Mouse (Mus musculus) forebrain, embryonic 11.5 days (tissue): ENCODE results near the gene Gm11237. TPM values are rescaled to one million over a fixed set of nuclear protein-coding genes. Genes with fewer than 3 reads are reported as not detected.
"Not testable (repeated sequence)": the region's sequence is repeated elsewhere in the genome, so short reads cannot be mapped to it uniquely, and the experiment has no call there.

Experiments
- ATAC-seq: fragments of 200-750 bp; cut with Nextera tagmentation; replicated peaks from 2 replicates; pipeline ENCODE4 v1.8.0; 2017; ENCODE audit warnings: moderate TSS enrichment; ENCODE audit not compliant: low FRiP score
- DNase-seq: peaks from one replicate; pipeline ENCODE4 v3.0.0-alpha.2; 2017; ENCODE audit warnings: low spot score
- H3K27ac ChIP-seq: fragments of 300-500 bp; sonication (generic); 2 replicates; pipeline ENCODE4 v1.5.1; 2014; ENCODE audit warnings: low read depth, low read length
- H3K27me3 ChIP-seq: fragments of 300-500 bp; sonication (generic); 2 replicates; pipeline ENCODE4 v1.6.1; 2014; ENCODE audit warnings: mild to moderate bottlenecking, low read length, mixed read lengths; ENCODE audit not compliant: control insufficient read depth, insufficient read depth
- H3K36me3 ChIP-seq: fragments of 300-500 bp; sonication (generic); 2 replicates; pipeline ENCODE4 v1.6.1; 2014; ENCODE audit warnings: mild to moderate bottlenecking, low read length, moderate library complexity, mixed read lengths; ENCODE audit not compliant: control insufficient read depth, insufficient read depth
- H3K4me1 ChIP-seq: fragments of 300-500 bp; sonication (generic); replicated peaks from 2 replicates; pipeline ENCODE4 v1.6.1; 2014; ENCODE audit warnings: low read length, mixed read lengths; ENCODE audit not compliant: control insufficient read depth, insufficient read depth
- H3K4me2 ChIP-seq: fragments of 300-500 bp; sonication (generic); 2 replicates; pipeline ENCODE4 v1.6.1; 2014; ENCODE audit warnings: low read depth, mild to moderate bottlenecking, low read length, moderate library complexity, mixed read lengths; ENCODE audit not compliant: severe bottlenecking
- H3K4me3 ChIP-seq: fragments of 300-500 bp; sonication (generic); 2 replicates; pipeline ENCODE4 v1.5.1; 2014; ENCODE audit warnings: low read depth, low read length
- H3K9ac ChIP-seq: fragments of 300-500 bp; sonication (generic); 2 replicates; pipeline ENCODE4 v1.6.1; 2014; ENCODE audit warnings: low read length
- H3K9me3 ChIP-seq: fragments of 300-500 bp; sonication (generic); 2 replicates; pipeline ENCODE4 v1.6.1; 2016; ENCODE audit warnings: low read length, mixed read lengths; ENCODE audit not compliant: control insufficient read depth
- WGBS: fragments of 180-500 bp; shearing (Covaris S2); extraction: QIAGEN DNeasy Blood & Tissue Kit; methylation state at CpG from one replicate; pipeline ENCODE4 v1.1.7; 2014; 5-methylcytosine and 5-hydroxymethylcytosine counted together
- polyA plus RNA-seq: library from polyadenylated mRNA; unstranded; fragments of >200 nt; fragmentation: Nextera tagmentation; extraction: Ambion mirVana; gene quantifications from 2 replicates; pipeline ENCODE4 v1.2.1, GENCODE M21; 2014

Gm11237 gene
- polyA plus RNA-seq: not detected in 2 replicates

- not testable (repeated sequence) for H3K4me2 ChIP-seq, H3K9me3 ChIP-seq, H3K36me3 ChIP-seq, ATAC-seq, H3K9ac ChIP-seq, DNase-seq, H3K27me3 ChIP-seq, H3K4me3 ChIP-seq, H3K4me1 ChIP-seq, H3K27ac ChIP-seq
- no CpG with 5 or more reads among the region's 3 CpGs for WGBS
Observed at GRCm38 (mm10) chr4:73622684-73623083, at the start of gene Gm11237. TSS of gene Gm11237 (plus strand) at chr4:73622984.

GRCm38 (mm10) chr4:73599248-73599647 lies 23.5 kb upstream of the Gm11237 start:
- peak; percentile 87 for ATAC-seq
- DNase-seq: no peak
- Histone ChIP-seq H3K9ac (no peak overlapping the region), H3K4me1 (no peaks in the 10 kb centered on the region), H3K36me3 (no peaks in the 10 kb centered on the region), H3K27ac (no peak overlapping the region), H3K9me3 (no peaks in the 10 kb centered on the region), H3K4me2 (no peak overlapping the region), H3K4me3 (no peak overlapping the region), H3K27me3 (no peaks in the 10 kb centered on the region)
- WGBS: 8% methylated on average over 3 of the region's 3 CpGs

GRCm38 (mm10) chr4:73607581-73607980 lies 15.2 kb upstream of the Gm11237 start, which contains the start of gene Gm11238:
TSS of gene Gm11238 (plus strand) at chr4:73607881.
- H3K27me3 ChIP-seq, DNase-seq, ATAC-seq, H3K4me3 ChIP-seq, H3K4me2 ChIP-seq, H3K9ac ChIP-seq, H3K4me1 ChIP-seq, H3K36me3 ChIP-seq, H3K27ac ChIP-seq, H3K9me3 ChIP-seq: not testable (repeated sequence)
- WGBS: no CpG with 5 or more reads among the region's 3 CpGs

GRCm38 (mm10) chr4:73637821-73638220 lies 15.0 kb downstream of the Gm11237 start, which contains the start of gene Gm11236:
TSS of gene Gm11236 (plus strand) at chr4:73638121.
- no CpG with 5 or more reads among the region's 4 CpGs for WGBS
- not testable (repeated sequence) for H3K9me3 ChIP-seq, H3K36me3 ChIP-seq, H3K4me1 ChIP-seq, H3K27ac ChIP-seq, H3K4me3 ChIP-seq, H3K27me3 ChIP-seq, H3K4me2 ChIP-seq, ATAC-seq, DNase-seq, H3K9ac ChIP-seq

- ATAC-seq, H3K9ac ChIP-seq, H3K9me3 ChIP-seq, H3K4me2 ChIP-seq, H3K4me3 ChIP-seq, H3K27me3 ChIP-seq, H3K36me3 ChIP-seq, DNase-seq, H3K4me1 ChIP-seq, H3K27ac ChIP-seq: not testable (repeated sequence)
- 79% methylated on average over 4 of the region's 4 CpGs for WGBS
Observed at GRCm38 (mm10) chr4:73661864-73662263, 39.1 kb downstream of the Gm11237 start.

GRCm38 (mm10) chr4:73668054-73668453 lies 45.3 kb downstream of the Gm11237 start, which contains the start of gene Gm11239:
TSS of gene Gm11239 (plus strand) at chr4:73668354.
- not testable (repeated sequence) for DNase-seq, H3K4me1 ChIP-seq, H3K27ac ChIP-seq, H3K9me3 ChIP-seq, H3K4me2 ChIP-seq, ATAC-seq, H3K36me3 ChIP-seq, H3K4me3 ChIP-seq, H3K9ac ChIP-seq, H3K27me3 ChIP-seq
- no CpG with 5 or more reads among the region's 4 CpGs for WGBS

Other genes starting within 250 kb of the Gm11237 start
- not detected in 2 replicates for gene Gm11487, start 217.9 kb upstream of the Gm11237 start, polyA plus RNA-seq
- not detected in 2 replicates for gene Gm11238, start 15.1 kb upstream of the Gm11237 start, polyA plus RNA-seq
- not detected in 2 replicates for gene Gm11236, start 15.1 kb downstream of the Gm11237 start, polyA plus RNA-seq
- not detected in 2 replicates for gene Gm11239, start 45.4 kb downstream of the Gm11237 start, polyA plus RNA-seq
- gene Gm428, start 60.5 kb downstream of the Gm11237 start, polyA plus RNA-seq: not detected in 2 replicates
- gene Rasef, start 168.0 kb downstream of the Gm11237 start, polyA plus RNA-seq: 0.49 and 0.63 TPM in 2 replicates